Mouse (Mus musculus) splenic B cell, adult 2 months (primary cell): Measurements from ENCODE around the gene Hfe.
A peak's percentile ranks its signal among the peaks of the same experiment; 100 is the strongest.
"Not testable (repeated sequence)": the region's sequence is repeated elsewhere in the genome, so short reads cannot be mapped to it uniquely, and the experiment has no call there.

Experiments
- DNase-seq: peaks from one replicate; pipeline ENCODE4 v3.0.0-alpha.2; 2011; ENCODE audit warnings: low read depth, low spot score
- H3K27me3 ChIP-seq: 2 replicates; pipeline ENCODE4 v1.6.1; 2012; ENCODE audit warnings: mild to moderate bottlenecking, low read length, moderate library complexity, mixed read lengths; ENCODE audit not compliant: control insufficient read depth, poor library complexity, insufficient read depth, severe bottlenecking
- H3K36me3 ChIP-seq: 2 replicates; pipeline ENCODE4 v1.6.1; 2012; ENCODE audit warnings: mild to moderate bottlenecking, low read length, moderate library complexity, mixed read lengths; ENCODE audit not compliant: control insufficient read depth, poor library complexity, insufficient read depth, severe bottlenecking

The Hfe gene

GRCm38 (mm10) chr13:23747081-23747891, 36.6 kb upstream of the Hfe start:
- peak; percentile 37 for DNase-seq
- 0 out of 2 replicates have a peak, but pooled peaks cover 1% of the 10 kb centered on the region for H3K36me3 ChIP-seq
- H3K27me3 ChIP-seq: no peaks in the 10 kb centered on the region

DNA sequence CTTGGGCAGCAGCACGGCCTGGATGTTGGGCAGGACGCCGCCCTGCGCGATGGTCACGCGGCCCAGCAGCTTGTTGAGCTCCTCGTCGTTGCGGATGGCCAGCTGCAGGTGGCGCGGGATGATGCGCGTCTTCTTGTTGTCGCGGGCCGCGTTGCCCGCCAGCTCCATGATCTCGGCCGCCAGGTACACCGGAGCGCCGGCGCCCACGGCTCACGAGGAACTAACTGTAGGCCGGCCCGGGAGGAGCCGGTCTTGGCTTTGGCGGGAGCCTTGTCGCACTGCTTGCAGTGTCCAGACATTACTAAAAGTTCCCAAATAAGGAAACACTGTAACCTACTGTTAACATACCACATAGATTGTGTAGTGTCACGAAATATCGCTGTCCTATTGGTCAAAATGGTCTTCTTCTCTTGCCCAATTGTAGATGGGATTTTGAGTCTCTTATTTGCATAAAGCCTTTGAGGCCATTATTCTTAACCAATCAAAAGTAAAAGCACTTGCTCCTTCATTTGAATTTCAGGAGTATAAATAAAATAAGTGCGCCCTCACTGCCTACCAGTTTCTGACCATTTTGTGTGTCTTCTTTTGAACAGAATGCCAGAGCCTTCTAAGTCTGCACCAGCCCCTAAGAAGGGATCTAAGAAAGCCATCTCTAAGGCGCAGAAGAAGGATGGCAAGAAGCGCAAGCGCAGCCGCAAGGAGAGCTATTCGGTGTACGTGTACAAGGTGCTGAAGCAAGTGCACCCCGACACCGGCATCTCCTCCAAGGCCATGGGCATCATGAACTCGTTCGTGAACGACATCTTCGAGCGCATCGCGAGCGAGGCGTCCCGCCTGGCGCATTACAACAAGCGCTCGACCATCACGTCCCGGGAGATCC, 35.8 kb upstream of the Hfe start, which contains the start of gene Hist1h2bb:
Hist1h2bb (plus strand) TSS at position 534 of the 880 bp plus-strand sequence.
- H3K36me3 ChIP-seq: not testable (repeated sequence)
- DNase-seq: peak; percentile 94

DNA sequence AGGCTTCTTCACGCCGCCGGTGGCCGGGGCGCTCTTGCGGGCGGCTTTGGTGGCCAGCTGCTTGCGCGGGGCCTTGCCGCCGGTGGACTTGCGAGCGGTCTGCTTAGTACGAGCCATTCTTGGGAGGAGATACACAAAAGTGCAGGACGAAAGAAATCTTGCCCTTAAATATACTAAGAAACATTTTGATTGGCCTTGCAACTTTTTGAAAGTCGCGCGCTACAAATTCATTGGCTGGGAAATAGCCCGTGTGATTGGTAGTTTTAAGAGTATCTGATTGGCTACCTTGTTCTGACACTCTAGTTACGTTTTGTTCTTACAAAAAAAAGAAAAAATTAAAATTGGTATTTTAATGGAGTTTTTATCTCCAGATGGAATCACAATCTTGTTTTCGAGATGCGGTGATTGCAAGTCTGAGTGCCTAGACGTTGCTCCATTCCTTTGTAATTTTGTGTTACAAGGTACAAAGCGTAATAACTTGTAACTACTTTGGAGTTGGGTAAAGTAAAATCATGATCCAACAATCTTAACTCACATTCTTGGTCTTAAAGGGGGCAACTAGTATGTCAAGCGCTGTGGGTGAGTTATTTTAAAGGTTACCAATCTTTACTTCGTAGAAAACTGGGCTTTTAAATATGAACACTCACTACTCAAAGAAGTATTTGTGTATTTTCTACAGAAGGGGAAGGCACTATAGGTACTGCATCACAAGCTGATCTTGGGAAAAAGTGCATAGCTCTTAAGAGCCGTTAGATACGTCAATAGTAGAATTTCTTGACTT, 34.9 kb upstream of the Hfe start, which contains the start of gene Hist1h3c:
Hist1h3c (minus strand) TSS at position 222 of the 781 bp plus-strand sequence.
- 0 out of 2 replicates have a peak, but pooled peaks cover 2% of the 10 kb centered on the region for H3K36me3 ChIP-seq
- DNase-seq: peak; percentile 92
- no peaks in the 10 kb centered on the region for H3K27me3 ChIP-seq

More for the DNA sequence above, 35.8 kb upstream of the Hfe start, which contains the start of gene Hist1h2bb:
- H3K27me3 ChIP-seq: not testable (repeated sequence)

- H3K27me3 ChIP-seq: no peaks in the 10 kb centered on the region
- 0 out of 2 replicates have a peak, but pooled peaks cover 2% of the 10 kb centered on the region for H3K36me3 ChIP-seq
- no peak for DNase-seq
These were observed 34.0 kb upstream of the Hfe start for GRCm38 (mm10) chr13:23744421-23745380.

- Histone ChIP-seq H3K27me3 (no peaks in the 10 kb centered on the region), H3K36me3 (0 out of 2 replicates have a peak, but pooled peaks cover 2% of the 10 kb centered on the region)
- no peak for DNase-seq
These were observed 33.3 kb upstream of the Hfe start for GRCm38 (mm10) chr13:23743963-23744362.

DNA sequence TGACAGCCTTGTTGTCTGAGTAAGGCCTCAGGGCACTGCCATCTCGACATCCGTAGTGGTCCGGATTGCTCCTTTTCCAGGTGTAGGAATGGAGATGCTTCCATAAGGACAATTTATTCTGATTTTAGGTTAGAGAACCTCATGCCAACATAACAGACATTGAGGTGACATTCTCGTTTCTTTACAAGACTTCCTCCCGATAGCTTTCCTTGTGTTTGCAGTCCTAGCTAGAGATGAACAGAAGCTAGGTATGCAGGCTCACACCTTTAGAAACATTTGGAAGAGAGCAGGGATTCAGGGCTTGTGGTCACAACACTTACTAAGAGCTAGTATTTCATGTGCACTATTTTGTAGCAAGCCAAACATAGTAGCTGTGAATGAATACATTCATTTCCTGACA, 32.6 kb upstream of the Hfe start:
- Histone ChIP-seq H3K27me3 (no peaks in the 10 kb centered on the region), H3K36me3 (0 out of 2 replicates have a peak, but pooled peaks cover 2% of the 10 kb centered on the region)
- DNase-seq: no peak

- DNase-seq: no peak
These were observed 31.4 kb upstream of the Hfe start for GRCm38 (mm10) chr13:23742007-23742406.

GRCm38 (mm10) chr13:23740910-23741309, 30.3 kb upstream of the Hfe start:
- Histone ChIP-seq H3K27me3 (no peaks in the 10 kb centered on the region), H3K36me3 (0 out of 2 replicates have a peak, but pooled peaks cover 2% of the 10 kb centered on the region)
- no peak for DNase-seq

More at GRCm38 (mm10) chr13:23742007-23742406, 31.4 kb upstream of the Hfe start:
- 0 out of 2 replicates have a peak, but pooled peaks cover 2% of the 10 kb centered on the region for H3K36me3 ChIP-seq
- H3K27me3 ChIP-seq: no peaks in the 10 kb centered on the region

- DNase-seq: no peak
These were observed 29.7 kb upstream of the Hfe start for GRCm38 (mm10) chr13:23740256-23740840.

DNA sequence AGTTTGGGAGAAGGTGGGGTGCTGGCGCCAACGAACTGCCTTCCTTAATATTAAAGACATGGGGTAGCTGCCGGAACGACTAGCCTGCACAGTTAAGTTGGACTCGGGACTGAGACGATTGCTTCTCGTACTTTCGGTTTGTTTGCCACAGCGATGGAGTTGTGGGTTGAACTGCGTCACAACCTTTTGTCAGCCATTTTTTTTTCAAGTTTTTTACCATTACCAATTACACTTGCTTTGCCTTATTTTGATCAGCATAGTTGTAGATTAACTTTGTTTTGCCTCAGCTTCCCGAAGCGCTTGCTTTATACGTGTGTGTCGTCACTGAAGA, 29.2 kb upstream of the Hfe start:
- no peaks in the 10 kb centered on the region for H3K27me3 ChIP-seq

More at GRCm38 (mm10) chr13:23740256-23740840, 29.7 kb upstream of the Hfe start:
- 0 out of 2 replicates have a peak, but pooled peaks cover 2% of the 10 kb centered on the region for H3K36me3 ChIP-seq
- H3K27me3 ChIP-seq: no peaks in the 10 kb centered on the region

DNA sequence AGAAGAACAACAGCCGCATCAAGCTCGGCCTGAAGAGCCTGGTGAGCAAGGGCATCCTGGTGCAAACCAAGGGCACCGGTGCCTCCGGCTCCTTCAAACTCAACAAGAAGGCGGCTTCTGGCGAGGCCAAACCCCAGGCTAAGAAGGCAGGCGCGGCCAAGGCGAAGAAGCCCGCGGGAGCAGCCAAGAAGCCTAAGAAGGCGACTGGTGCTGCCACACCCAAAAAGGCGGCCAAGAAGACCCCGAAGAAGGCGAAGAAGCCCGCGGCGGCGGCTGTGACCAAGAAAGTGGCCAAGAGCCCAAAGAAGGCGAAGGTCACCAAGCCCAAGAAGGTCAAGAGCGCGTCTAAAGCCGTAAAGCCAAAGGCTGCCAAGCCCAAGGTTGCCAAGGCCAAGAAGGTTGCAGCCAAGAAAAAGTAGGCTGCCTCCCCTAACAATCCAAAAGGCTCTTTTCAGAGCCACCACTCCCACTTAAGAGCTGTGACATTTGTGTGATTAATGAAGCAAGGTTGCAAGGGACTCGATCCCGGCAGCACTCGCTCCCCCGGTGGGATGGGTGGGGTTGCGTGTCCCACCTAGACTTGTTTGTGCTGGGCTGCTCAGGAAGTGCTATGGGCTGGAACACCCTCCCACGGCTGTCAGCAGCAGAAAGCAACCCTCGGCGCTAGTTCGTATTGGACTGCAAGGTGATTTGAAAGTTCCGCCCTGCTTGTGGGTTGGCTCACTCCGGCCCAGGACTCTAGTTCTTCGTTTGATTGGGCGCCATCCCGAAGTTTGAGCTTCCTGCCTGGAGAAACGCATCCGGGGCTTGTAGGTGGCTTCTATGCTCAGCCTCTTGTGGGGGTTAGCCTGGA, 28.6 kb upstream of the Hfe start:
- peak; percentile 94 for DNase-seq
- Histone ChIP-seq H3K36me3 (0 out of 2 replicates have a peak, but pooled peaks cover 2% of the 10 kb centered on the region), H3K27me3 (no peaks in the 10 kb centered on the region)

More for the DNA sequence above, 29.2 kb upstream of the Hfe start:
- peak; percentile 90 for DNase-seq
- H3K36me3 ChIP-seq: 0 out of 2 replicates have a peak, but pooled peaks cover 2% of the 10 kb centered on the region

DNA sequence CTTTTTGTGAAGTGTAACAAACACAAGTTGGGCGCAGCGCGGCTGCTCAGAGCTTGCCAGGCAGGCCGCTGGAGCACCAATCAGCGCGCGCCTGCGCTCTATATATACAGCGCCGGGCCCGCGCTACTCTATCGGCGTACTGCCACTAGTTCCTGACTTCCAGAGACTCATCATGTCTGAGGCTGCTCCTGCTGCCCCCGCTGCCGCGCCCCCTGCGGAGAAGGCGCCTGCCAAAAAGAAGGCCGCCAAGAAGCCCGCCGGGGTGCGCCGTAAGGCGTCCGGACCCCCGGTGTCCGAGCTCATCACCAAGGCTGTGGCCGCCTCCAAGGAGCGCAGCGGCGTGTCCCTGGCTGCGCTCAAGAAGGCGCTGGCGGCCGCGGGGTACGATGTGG, 28.0 kb upstream of the Hfe start, which contains the start of gene Hist1h1c:
Hist1h1c (plus strand) TSS at position 132 of the 392 bp plus-strand sequence.
- DNase-seq: peak; percentile 95
- Histone ChIP-seq H3K36me3 (0 out of 2 replicates have a peak, but pooled peaks cover 2% of the 10 kb centered on the region), H3K27me3 (no peaks in the 10 kb centered on the region)
